Mouse (Mus musculus): ENCODE results near the gene B4galt5. TPM values are rescaled to one million over a fixed set of nuclear protein-coding genes. Genes with fewer than 3 reads are reported as not detected.

Gene B4galt5
- polyA plus RNA-seq, 2 experiments from 2014 or later: 6.3 to 9.4 TPM

GRCm38 (mm10) chr2:167250003-167250735 lies 98.8 kb downstream of the B4galt5 start:
- no peak for ATAC-seq

GRCm38 (mm10) chr2:167249591-167249990 lies 99.4 kb downstream of the B4galt5 start:
- no peak for ATAC-seq

Other genes starting within 250 kb of the B4galt5 start
- gene Kcnb1, start 159.0 kb downstream of the B4galt5 start, polyA plus RNA-seq (2017; shearing (Covaris generic)): under 1 TPM; 0.22 to 0.92 TPM
- gene Ptgis, start 108.6 kb downstream of the B4galt5 start, polyA plus RNA-seq (2017; shearing (Covaris generic)): under 1 TPM in 1 of 2 experiments, not detected in 1; 0.16 TPM
- gene Slc9a8, start 72.5 kb upstream of the B4galt5 start, polyA plus RNA-seq (2017; shearing (Covaris generic)): 10 to 100 TPM; 42.4 to 75.1 TPM
- gene Rnf114, start 143.5 kb upstream of the B4galt5 start, polyA plus RNA-seq (2017; shearing (Covaris generic)): 100 to 1,000 TPM; 187 to 302 TPM
- gene Spata2, start 143.7 kb upstream of the B4galt5 start, polyA plus RNA-seq (2017; shearing (Covaris generic)): 10 to 100 TPM; 10.5 to 20.9 TPM
- under 1 TPM in 1 of 2 experiments, not detected in 1; 0.27 TPM for gene Snai1, start 189.0 kb upstream of the B4galt5 start, polyA plus RNA-seq (2017; shearing (Covaris generic))

Data from CD4-positive, CD25-positive, alpha-beta regulatory T cell, adult 4 months (primary cell).